Mouse (Mus musculus): ENCODE results near the gene Kcnq2. TPM values are rescaled to one million over a fixed set of nuclear protein-coding genes. Genes with fewer than 3 reads are reported as not detected.
A peak's percentile ranks its signal among the peaks of the same experiment; 100 is the strongest.

The Kcnq2 gene
- total and polyA plus RNA-seq, 2 experiments from 2014 or later: 0.04 TPM; not detected in 1

DNA sequence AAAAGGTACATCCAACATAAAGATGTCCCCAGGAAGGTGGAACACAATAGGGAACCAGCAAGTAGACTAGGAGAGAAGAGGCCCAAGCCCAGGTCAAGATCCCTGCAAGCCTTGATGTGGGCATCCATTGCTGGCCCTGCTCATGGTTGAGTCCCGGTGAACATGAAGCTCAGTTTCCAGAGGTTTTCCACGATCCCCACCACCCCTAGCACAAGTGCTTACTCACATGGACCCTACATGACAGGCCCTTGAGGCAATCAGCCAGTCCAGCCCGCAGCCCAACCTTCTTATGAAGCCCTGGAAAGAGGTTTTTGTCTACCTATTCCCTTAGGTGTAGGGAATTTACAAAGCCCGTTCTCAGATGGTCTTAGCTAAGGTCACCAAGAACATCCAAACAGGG lies 22.1 kb upstream of the Kcnq2 start:
- 64% methylated on average over 4 of the region's 4 CpGs for WGBS
- Histone ChIP-seq H3K27ac (ENCODE audit: low read depth) (peak overlapping the region; percentile 92), H3K4me3 (ENCODE audit: low read depth, low read length) (peak overlapping the region; percentile 63), H3K27me3 (ENCODE audit: control insufficient read depth, insufficient read depth, low read length) (peaks cover 13% of the 10 kb centered on the region; the same call in 1 of the 2 replicates), H3K9me3 (replicated peaks; ENCODE audit: control insufficient read depth, low read length) (no peaks in the 10 kb centered on the region), H3K9ac (replicated peaks; ENCODE audit: low read depth, low read length) (no peak overlapping the region), H3K4me2 (ENCODE audit: low read depth, low read length) (peak overlapping the region; percentile 64), H3K36me3 (replicated peaks; ENCODE audit: control insufficient read depth, insufficient read depth, low read length) (peaks cover 14% of the 10 kb centered on the region), H3K4me1 (ENCODE audit: control insufficient read depth, insufficient read depth) (peaks cover 46% of the 10 kb centered on the region)
- TF ChIP-seq CTCF (IDR thresholded peaks at IDR 0.05; ENCODE audit: low read depth) (no peak), EP300 (IDR thresholded peaks at IDR 0.05; ENCODE audit: low read depth) (no peak)
- DNase-seq (ENCODE audit: low spot score): no peak
- no peak for ATAC-seq (ENCODE audit: insufficient read depth, low read depth)

DNA sequence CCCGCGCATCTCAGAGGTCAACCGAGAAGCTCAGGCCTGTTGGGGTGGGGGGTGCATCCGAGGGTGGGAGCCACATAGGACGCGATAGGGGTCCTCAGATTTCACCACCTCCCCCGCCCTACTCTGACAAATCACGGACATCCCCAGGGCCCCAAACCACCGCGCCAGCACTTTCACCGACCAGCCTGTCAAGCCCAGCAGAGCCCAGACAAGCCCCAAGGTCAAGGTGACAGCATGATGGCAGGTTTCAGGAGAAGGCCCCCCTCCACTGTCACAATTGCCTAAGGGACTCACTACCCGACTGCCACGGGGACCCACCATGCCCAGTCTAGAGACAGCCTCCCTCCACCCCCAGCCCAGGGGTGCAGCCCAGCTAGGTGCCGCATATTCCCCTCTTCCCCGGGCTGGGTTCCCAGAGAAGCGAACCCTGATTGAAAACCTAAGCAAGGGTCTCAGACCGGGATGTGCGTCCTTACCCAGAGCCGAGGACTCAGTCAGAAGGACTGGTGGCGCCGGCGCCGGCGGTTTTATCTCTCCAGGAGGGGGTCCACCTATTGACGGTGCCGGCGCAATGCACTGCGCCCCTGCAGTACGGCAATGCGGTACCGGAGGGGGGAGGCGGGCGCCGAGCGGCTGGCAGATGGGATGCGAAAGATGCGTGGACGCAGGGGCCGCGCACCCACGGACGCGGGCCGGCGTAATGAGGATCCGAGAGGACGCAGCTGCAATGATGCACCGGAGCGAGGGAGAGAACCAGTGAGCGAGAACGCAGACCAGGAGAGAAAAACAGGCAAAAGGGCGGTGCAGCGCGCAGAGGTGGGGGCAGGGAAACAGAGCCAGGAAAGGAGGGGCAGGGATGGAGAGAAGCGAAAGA lies 21.4 kb upstream of the Kcnq2 start, which contains the start of gene Eef1a2:
Gene Eef1a2, minus strand, starts transcription at position 767 of the 874 bp plus-strand sequence.
- peak; percentile 39 for DNase-seq (ENCODE audit: low spot score)
- H3K9ac ChIP-seq (replicated peaks; ENCODE audit: low read depth, low read length): peak within 1 kb of the TSS; percentile 75

DNA sequence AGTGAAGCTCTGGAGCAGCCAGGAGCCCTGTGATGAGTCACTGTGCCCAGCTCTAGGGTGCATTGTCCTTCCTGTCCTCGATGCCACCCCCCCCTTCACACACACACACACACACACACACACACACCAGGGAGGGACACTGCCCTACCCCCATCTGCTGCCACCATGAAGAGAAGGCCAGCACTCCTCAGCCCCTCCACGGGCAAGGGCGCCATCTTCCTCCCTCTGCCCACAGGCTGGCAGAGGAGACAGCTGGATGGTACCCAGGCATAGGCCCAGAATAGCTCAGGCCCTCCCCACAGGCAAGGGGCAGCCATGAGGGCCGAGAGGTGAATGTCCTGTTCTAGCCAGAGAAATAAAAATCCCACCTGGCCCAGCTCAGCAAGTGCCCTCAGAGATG lies 20.7 kb upstream of the Kcnq2 start:
- peaks cover 13% of the 10 kb centered on the region; the same call in 1 of the 2 replicates for H3K27me3 ChIP-seq (ENCODE audit: control insufficient read depth, insufficient read depth, low read length)
- ATAC-seq (ENCODE audit: insufficient read depth, low read depth) (peak; percentile 25; the same call in 1 of the 2 replicates), DNase-seq (ENCODE audit: low spot score) (no peak)
- H3K4me2 ChIP-seq (ENCODE audit: low read depth, low read length): peak overlapping the region; percentile 64
- 22% methylated on average over 4 of the region's 4 CpGs for WGBS
- peaks cover 22% of the 10 kb centered on the region for H3K36me3 ChIP-seq (replicated peaks; ENCODE audit: control insufficient read depth, insufficient read depth, low read length)
- H3K27ac ChIP-seq (ENCODE audit: low read depth): peak overlapping the region; percentile 92
- H3K4me3 ChIP-seq (ENCODE audit: low read depth, low read length): peak overlapping the region; percentile 63
- TF ChIP-seq EP300 (IDR thresholded peaks at IDR 0.05; ENCODE audit: low read depth) (no peak), CTCF (IDR thresholded peaks at IDR 0.05; ENCODE audit: low read depth) (no peak)
- H3K4me1 ChIP-seq (ENCODE audit: control insufficient read depth, insufficient read depth): peaks cover 46% of the 10 kb centered on the region
- no peaks in the 10 kb centered on the region for H3K9me3 ChIP-seq (replicated peaks; ENCODE audit: control insufficient read depth, low read length)
- peak overlapping the region; percentile 75 for H3K9ac ChIP-seq (replicated peaks; ENCODE audit: low read depth, low read length)

More for the DNA sequence above, 21.4 kb upstream of the Kcnq2 start, which contains the start of gene Eef1a2:
- H3K27ac ChIP-seq (ENCODE audit: low read depth): peak within 1 kb of the TSS; percentile 92
- peak; percentile 21; the same call in 1 of the 2 replicates for ATAC-seq (ENCODE audit: insufficient read depth, low read depth)
- peaks cover 46% of the 10 kb centered on the region for H3K4me1 ChIP-seq (ENCODE audit: control insufficient read depth, insufficient read depth)
- peaks cover 16% of the 10 kb centered on the region for H3K36me3 ChIP-seq (replicated peaks; ENCODE audit: control insufficient read depth, insufficient read depth, low read length)
- peaks cover 13% of the 10 kb centered on the region; the same call in 1 of the 2 replicates for H3K27me3 ChIP-seq (ENCODE audit: control insufficient read depth, insufficient read depth, low read length)
- TF ChIP-seq CTCF (IDR thresholded peaks at IDR 0.05; ENCODE audit: low read depth) (peak; percentile 25; the same call in 1 of the 2 replicates), EP300 (IDR thresholded peaks at IDR 0.05; ENCODE audit: low read depth) (no peak)
- H3K4me2 ChIP-seq (ENCODE audit: low read depth, low read length): peak within 1 kb of the TSS; percentile 64
- H3K9me3 ChIP-seq (replicated peaks; ENCODE audit: control insufficient read depth, low read length): no peaks in the 10 kb centered on the region
- peak within 1 kb of the TSS; percentile 63 for H3K4me3 ChIP-seq (ENCODE audit: low read depth, low read length)
- WGBS: 2% methylated on average over 55 of the region's 55 CpGs

DNA sequence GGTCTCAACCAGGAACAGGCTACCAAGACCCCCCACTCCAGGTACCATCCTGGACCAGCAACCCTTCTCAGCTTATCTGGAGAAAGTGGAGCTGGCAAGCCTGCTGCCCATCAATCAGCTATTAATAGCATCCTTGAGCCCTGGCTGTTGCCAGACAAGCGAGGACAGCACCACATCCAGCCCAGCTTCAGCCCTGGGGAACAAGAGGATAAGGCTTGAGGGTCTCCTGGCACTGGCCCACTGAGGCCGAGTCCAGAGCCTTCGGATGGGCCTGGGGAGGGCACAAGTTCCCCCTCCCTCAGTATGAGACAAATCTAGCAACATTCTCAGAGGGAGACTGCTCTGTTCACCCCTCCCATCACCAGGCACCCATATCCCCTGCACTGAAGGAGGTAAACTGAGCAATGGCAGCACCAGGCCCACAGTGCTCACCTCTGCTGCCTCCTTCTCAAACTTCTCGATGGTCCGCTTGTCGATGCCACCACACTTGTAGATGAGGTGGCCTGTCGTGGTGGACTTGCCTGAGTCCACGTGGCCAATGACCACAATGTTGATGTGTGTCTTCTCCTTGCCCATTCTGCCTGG lies 19.8 kb upstream of the Kcnq2 start:
- H3K27ac ChIP-seq (ENCODE audit: low read depth): peak overlapping the region; percentile 92
- peak overlapping the region; percentile 63 for H3K4me3 ChIP-seq (ENCODE audit: low read depth, low read length)
- H3K36me3 ChIP-seq (replicated peaks; ENCODE audit: control insufficient read depth, insufficient read depth, low read length): peaks cover 30% of the 10 kb centered on the region
- H3K27me3 ChIP-seq (ENCODE audit: control insufficient read depth, insufficient read depth, low read length): peaks cover 13% of the 10 kb centered on the region; the same call in 1 of the 2 replicates
- no peak for TF ChIP-seq EP300 (IDR thresholded peaks at IDR 0.05; ENCODE audit: low read depth)
- no peak for TF ChIP-seq CTCF (IDR thresholded peaks at IDR 0.05; ENCODE audit: low read depth)
- 46% methylated on average over 8 of the region's 8 CpGs for WGBS
- H3K4me2 ChIP-seq (ENCODE audit: low read depth, low read length): peak overlapping the region; percentile 64
- peak; percentile 65 for DNase-seq (ENCODE audit: low spot score)
- H3K9ac ChIP-seq (replicated peaks; ENCODE audit: low read depth, low read length): no peak overlapping the region
- H3K9me3 ChIP-seq (replicated peaks; ENCODE audit: control insufficient read depth, low read length): no peaks in the 10 kb centered on the region
- peaks cover 43% of the 10 kb centered on the region for H3K4me1 ChIP-seq (ENCODE audit: control insufficient read depth, insufficient read depth)
- ATAC-seq (ENCODE audit: insufficient read depth, low read depth): no peak

DNA sequence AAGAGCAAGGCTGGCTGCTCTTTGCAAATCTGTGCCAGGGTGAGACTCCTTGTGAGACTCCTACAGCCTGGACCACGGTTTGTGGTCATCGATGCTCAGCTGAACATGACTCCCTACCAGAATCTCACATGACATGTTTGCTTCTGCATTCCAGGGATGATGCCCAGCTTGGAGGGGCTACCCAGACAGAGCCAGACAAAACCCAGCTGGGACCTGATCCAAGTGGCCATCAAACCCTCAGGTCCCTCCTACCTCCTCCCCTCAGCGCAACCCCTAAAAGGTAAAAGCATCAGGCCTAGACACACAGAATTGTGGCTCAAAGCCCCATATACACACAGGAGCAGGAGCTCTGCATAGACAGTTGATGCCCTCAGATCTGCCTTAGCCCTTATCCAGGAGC lies 19.3 kb upstream of the Kcnq2 start:
- WGBS: 45% methylated on average over 3 of the region's 3 CpGs

More for the DNA sequence above, 19.3 kb upstream of the Kcnq2 start:
- ATAC-seq (ENCODE audit: insufficient read depth, low read depth) (no peak), DNase-seq (ENCODE audit: low spot score) (no peak)
- Histone ChIP-seq H3K4me3 (ENCODE audit: low read depth, low read length) (no peak overlapping the region), H3K27ac (ENCODE audit: low read depth) (peak overlapping the region; percentile 92), H3K4me1 (ENCODE audit: control insufficient read depth, insufficient read depth) (peaks cover 39% of the 10 kb centered on the region), H3K9ac (replicated peaks; ENCODE audit: low read depth, low read length) (no peak overlapping the region), H3K27me3 (ENCODE audit: control insufficient read depth, insufficient read depth, low read length) (peaks cover 13% of the 10 kb centered on the region; the same call in 1 of the 2 replicates), H3K36me3 (replicated peaks; ENCODE audit: control insufficient read depth, insufficient read depth, low read length) (peaks cover 35% of the 10 kb centered on the region), H3K4me2 (ENCODE audit: low read depth, low read length) (peak overlapping the region; percentile 64), H3K9me3 (replicated peaks; ENCODE audit: control insufficient read depth, low read length) (no peaks in the 10 kb centered on the region)
- TF ChIP-seq EP300 (IDR thresholded peaks at IDR 0.05; ENCODE audit: low read depth) (no peak), CTCF (IDR thresholded peaks at IDR 0.05; ENCODE audit: low read depth) (no peak)

All from heart, postnatal 0 days (tissue).